Mouse (Mus musculus): ENCODE results near the gene Alyref.

DNA sequence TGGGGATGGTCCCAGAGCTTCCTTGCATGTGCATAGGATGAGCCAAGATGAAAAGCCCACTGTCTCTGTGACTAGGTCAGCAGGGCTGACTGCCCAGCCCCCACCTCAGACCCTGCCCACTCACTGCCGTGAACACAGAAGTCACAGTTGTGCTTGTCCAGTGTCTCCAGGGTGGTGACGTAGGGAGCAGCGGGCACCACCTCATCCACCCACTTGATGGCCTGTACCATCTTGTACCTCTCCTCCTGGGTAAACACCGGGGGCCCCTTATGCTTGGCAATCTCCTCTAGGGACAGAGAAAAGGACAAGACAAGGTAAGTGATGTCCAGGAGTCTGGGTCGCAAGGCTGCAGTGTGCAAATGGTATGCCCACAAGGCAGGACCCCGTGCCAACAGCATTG lies 17.0 kb upstream of the Alyref start:
- TF ChIP-seq CTCF (IDR thresholded peaks at IDR 0.05; ENCODE audit: low read depth) (no peak), EP300 (IDR thresholded peaks at IDR 0.05; ENCODE audit: low read depth) (no peak)
